Mouse (Mus musculus) frontal cortex, adult 2 months (tissue): ENCODE measurements at regions not wholly inside any gene's neighbourhood (a gene's known extent, or its start where the extent isn't known, plus 50 kb on each side); places are given as distances from the start of the nearest gene placed in this dataset.
A peak's percentile ranks its signal among the peaks of the same experiment; 100 is the strongest.
"Not testable (repeated sequence)": the region's sequence is repeated elsewhere in the genome, so short reads cannot be mapped to it uniquely, and the experiment has no call there.

Experiments used
- DNase-seq, 2 experiments: peaks; one replicate each; pipeline ENCODE4 v3.0.0; 2022; ENCODE audit warnings: low spot score in 1 of 2; ENCODE audit errors: extremely low spot score in 1 of 2

- no peak for DNase-seq
These were observed 153.3 kb upstream of the Ccnh start for GRCm38 (mm10) chr13:85035903-85036302.

GRCm38 (mm10) chr13:85036830-85037229, 152.4 kb upstream of the Ccnh start:
- DNase-seq = no peak

DNA sequence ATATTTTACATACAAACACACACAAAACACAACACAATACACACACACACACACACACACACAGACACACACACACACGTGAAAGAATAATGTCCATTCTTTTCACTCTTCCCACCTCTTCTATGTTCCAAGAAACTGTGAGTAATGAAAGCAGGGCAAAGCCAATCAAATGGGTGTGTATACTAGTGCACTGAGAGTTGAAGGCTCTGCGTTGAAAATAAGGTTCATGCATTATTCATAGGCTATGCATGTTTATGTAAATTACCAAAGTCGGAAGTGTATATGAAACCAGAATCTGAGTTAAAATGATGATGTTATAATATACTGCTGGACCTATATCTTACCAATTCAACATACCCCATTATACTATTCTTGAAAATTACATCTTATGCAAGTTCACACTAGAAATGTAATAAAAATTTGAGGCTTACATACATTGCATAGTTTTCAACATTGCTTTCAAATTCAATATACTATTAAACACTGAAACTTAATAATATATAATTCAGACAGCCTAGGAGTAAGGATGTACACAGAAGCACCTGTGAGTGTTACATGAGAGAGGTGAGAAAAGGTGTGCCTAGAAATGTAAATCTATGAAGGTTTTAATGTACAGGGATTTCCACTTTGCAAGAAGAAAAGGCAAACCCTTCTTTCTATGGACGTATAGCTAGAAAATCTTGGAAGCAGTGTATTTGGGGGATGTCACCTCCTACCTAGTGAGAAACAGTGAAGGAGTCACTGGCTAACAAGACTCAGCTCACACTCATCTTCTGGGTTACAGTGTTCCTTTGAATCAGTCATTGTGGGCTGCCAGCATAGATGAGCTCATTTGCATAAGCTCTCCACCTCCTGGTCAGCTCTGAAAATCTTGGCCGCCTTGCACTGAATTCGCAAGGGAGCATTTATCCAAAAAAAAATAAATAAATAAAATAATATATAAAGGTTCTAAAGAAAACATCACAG, 122.3 kb upstream of the Ccnh start:
- DNase-seq = peak; percentile 63 to 67

- DNase-seq = peak in 1 of 2 experiments; percentile 4
These were observed 121.5 kb upstream of the Ccnh start for GRCm38 (mm10) chr13:85067551-85068283.

- no peak for DNase-seq
These were observed 120.8 kb upstream of the Ccnh start for GRCm38 (mm10) chr13:85068403-85068802.

DNA sequence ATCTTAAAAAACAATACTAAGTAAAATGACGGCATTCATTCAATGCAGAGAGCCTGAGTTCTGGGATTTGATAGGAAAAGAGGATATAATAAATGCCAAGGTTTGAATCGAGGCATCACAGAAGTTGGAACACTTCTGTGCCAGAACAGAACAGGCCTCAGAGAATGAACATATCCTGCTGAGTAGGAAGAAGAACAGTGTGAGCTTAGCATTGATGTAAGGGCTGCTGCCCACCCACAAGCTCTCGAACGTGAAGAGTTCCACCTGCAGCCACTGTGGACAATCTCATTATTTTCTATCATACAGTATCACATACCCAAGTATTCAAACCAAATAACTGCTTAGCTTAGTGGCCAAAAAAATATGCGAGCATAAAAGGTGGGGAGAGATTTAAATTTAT, 105.9 kb upstream of the Ccnh start:
- DNase-seq = peak in 1 of 2 experiments; percentile 22

DNA sequence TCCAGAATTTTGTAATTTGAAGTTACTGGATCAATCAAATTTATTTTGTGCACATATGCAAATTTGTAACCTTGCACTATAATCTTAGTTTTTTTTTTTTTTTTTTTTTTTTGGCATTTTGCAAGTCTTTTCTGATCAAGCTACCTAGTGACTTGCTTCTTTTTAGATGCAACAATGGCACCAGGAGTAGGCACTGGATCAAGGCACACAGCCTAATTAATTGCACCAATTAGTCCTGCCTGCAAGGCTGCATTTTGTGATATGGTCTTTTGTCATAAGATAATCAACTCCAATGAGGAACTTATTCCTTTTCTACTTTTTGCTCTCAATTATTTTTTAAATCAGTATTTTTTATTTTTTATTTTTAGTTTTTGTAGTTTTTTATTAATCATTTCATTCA, 105.5 kb upstream of the Ccnh start:
- DNase-seq = no peak

DNA sequence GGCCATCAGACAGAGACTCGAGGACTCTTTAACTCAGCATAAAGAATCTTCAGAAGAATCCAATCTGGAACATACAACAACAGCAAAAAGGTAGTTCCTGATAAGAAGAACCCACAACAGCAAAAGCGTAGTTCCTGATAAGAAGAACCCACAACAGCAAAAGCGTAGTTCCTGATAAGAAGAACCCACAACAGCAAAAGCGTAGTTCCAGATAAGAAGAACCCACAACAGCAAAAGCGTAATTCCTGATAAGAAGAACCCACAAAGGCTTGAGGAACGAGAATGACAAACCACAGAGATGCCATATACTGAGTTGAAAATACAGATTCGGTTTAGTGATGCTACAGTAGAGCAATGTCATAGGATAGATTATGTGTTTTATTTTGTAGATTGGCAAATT, 93.0 kb upstream of the Ccnh start:
- DNase-seq = no peak

DNA sequence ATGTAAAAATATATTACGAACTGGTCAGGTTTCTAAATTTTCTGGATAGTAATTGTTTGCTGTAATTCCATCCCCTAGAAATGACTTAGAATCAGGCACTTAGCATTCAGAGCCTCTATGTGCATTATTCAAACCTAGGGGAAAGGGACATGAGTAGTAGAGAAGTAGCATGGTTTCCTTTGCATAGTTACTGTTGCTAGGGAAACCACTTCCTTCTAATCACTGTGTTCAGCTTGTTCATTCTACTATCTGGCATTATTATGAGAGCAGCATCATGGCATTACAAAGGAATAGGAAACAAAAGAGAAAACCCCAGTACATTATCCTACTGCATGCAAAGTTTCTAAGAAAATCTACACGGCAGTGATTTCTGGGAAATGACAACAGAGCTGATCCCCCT, 65.9 kb upstream of the Ccnh start:
- peak in 1 of 2 experiments; percentile 8 for DNase-seq

- not testable (repeated sequence) for DNase-seq
These were observed 62.3 kb upstream of the Ccnh start for GRCm38 (mm10) chr13:85126573-85127547.

GRCm38 (mm10) chr13:85127548-85127925, 61.7 kb upstream of the Ccnh start:
- no peak for DNase-seq
